Mouse (Mus musculus) duodenum, adult 2 months (tissue): ENCODE results near the gene Cacng3. TPM values are rescaled to one million over a fixed set of nuclear protein-coding genes. Genes with fewer than 3 reads are reported as not detected.

Source experiments
- polyA plus RNA-seq: library from polyadenylated mRNA; depleted of rRNA; stranded (reverse); fragments of >200 nt; gene quantifications from 2 replicates; pipeline ENCODE4 v1.2.3, GENCODE M21; 2012; ENCODE audit warnings: low replicate concordance; rRNA removed

Cacng3 gene
- not detected in 2 replicates for polyA plus RNA-seq

DNA sequence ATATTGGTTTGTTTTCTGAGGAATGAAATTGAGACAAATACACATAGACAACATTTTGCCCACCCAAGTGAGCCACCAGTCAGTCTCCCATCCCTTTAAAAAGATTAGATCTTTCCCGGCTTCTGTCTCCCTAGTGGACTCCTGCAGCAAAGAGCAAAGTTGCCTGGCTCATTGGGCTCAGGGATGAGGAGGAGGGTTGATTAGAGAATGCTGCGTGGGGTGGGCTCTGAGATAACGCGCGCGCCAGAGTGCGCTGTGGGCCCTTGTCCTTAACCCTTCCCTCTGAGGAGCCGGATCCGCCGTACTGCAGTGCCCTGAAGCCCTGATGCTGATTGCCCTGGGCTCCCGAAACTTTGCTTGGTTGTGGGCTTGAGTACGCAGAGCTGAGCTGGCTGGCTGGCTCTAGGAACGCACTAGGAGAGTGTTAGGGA lies at the start of gene Cacng3:
Gene Cacng3 (plus strand): TSS at position 51 of the 431 bp plus-strand sequence.

